Mouse (Mus musculus) induced T-regulatory cell, adult 2 months (primary cell): ENCODE data around the gene Ttll8.
A peak's percentile ranks its signal among the peaks of the same experiment; 100 is the strongest.

ENCODE experiments used
- DNase-seq: peaks from one replicate; pipeline ENCODE4 v3.0.0-alpha.2; 2012; ENCODE audit warnings: low read depth

Ttll8 gene

GRCm38 (mm10) chr15:88921131-88921991, 32.9 kb downstream of the Ttll8 start:
- peak; percentile 84 for DNase-seq

- DNase-seq: no peak
Observed at GRCm38 (mm10) chr15:88920065-88920464, 34.2 kb downstream of the Ttll8 start.

GRCm38 (mm10) chr15:88919328-88919727, 34.9 kb downstream of the Ttll8 start:
- DNase-seq: no peak

- no peak for DNase-seq
Observed at GRCm38 (mm10) chr15:88917126-88917525, 37.1 kb downstream of the Ttll8 start.

GRCm38 (mm10) chr15:88916366-88916765, 37.9 kb downstream of the Ttll8 start:
- DNase-seq: no peak

- no peak for DNase-seq
Observed at GRCm38 (mm10) chr15:88915046-88915445, 39.2 kb downstream of the Ttll8 start.

- DNase-seq: no peak
Observed at GRCm38 (mm10) chr15:88906347-88906746, 47.9 kb downstream of the Ttll8 start.

- DNase-seq: no peak
Observed at GRCm38 (mm10) chr15:88904056-88904811, 50.0 kb downstream of the Ttll8 start.

GRCm38 (mm10) chr15:88903086-88903485, 51.1 kb downstream of the Ttll8 start:
- peak; percentile 21 for DNase-seq

- no peak for DNase-seq
Observed at GRCm38 (mm10) chr15:88902200-88902875, 51.9 kb downstream of the Ttll8 start.

GRCm38 (mm10) chr15:88896341-88896980, 57.8 kb downstream of the Ttll8 start:
- no peak for DNase-seq

- no peak for DNase-seq
Observed at GRCm38 (mm10) chr15:88895891-88896290, 58.3 kb downstream of the Ttll8 start.

- no peak for DNase-seq
Observed at GRCm38 (mm10) chr15:88895119-88895518, 59.1 kb downstream of the Ttll8 start.

GRCm38 (mm10) chr15:88892876-88893275, 61.3 kb downstream of the Ttll8 start:
- no peak for DNase-seq

GRCm38 (mm10) chr15:88892252-88892651, 62.0 kb downstream of the Ttll8 start:
- DNase-seq: no peak

- no peak for DNase-seq
Observed at GRCm38 (mm10) chr15:88891676-88892040, 62.6 kb downstream of the Ttll8 start.

- peak; percentile 93 for DNase-seq
Observed at GRCm38 (mm10) chr15:88890751-88891675, 63.2 kb downstream of the Ttll8 start.

GRCm38 (mm10) chr15:88889994-88890393, 64.2 kb downstream of the Ttll8 start:
- peak; percentile 16 for DNase-seq

- no peak for DNase-seq
Observed at GRCm38 (mm10) chr15:88889032-88889431, 65.2 kb downstream of the Ttll8 start.

GRCm38 (mm10) chr15:88885376-88885775, 68.8 kb downstream of the Ttll8 start:
- no peak for DNase-seq

GRCm38 (mm10) chr15:88883342-88883741, 70.9 kb downstream of the Ttll8 start:
- no peak for DNase-seq
